In genomic region chr11:64091150-64091549, GRCm38 (mm10) we compare ENCODE assay signal across 20 mouse cellular contexts. TPM values are rescaled to one million over a fixed set of nuclear protein-coding genes. Genes with fewer than 3 reads are reported as not detected.
DNase-seq lines count a peak whose midpoint lies in the region; ATAC-seq and TF ChIP-seq lines count a peak whose summit lies in the region.
"Had no signal": no experiment of that assay in that cellular context is flagged by ENCODE, and none has a peak within 500 bp of the region (broad histone marks: within the 10 kb centered on the region; RNA-seq: fewer than 3 reads in every experiment).

No protein-coding gene starts in this region.

- intact Hi-C loops in heart, postnatal 25 days (cut with DNase I) = no loop called here

- no peak for TF ChIP-seq EP300 in lung, postnatal 0 days (IDR thresholded peaks at IDR 0.05)
- no peak for TF ChIP-seq EP300 in heart, postnatal 0 days (IDR thresholded peaks at IDR 0.05; ENCODE audit: low read depth)

- H3K9ac ChIP-seq in lung, postnatal 0 days (replicated peaks; ENCODE audit: low read depth) = no peak overlapping the region
- no peak overlapping the region for H3K9ac ChIP-seq in heart, postnatal 0 days (replicated peaks; ENCODE audit: low read depth, low read length)
- no peak overlapping the region for H3K9ac ChIP-seq in liver, embryonic 11.5 days (ENCODE audit: low read depth, low read length)
- H3K9ac ChIP-seq: embryonic facial prominence, embryonic 15.5 days; forebrain, embryonic 15.5 days; heart, embryonic 13.5 days; hindbrain, embryonic 13.5 days had no signal

- no peak for TF ChIP-seq CTCF in lung, postnatal 0 days (IDR thresholded peaks at IDR 0.05)
- no peak for TF ChIP-seq CTCF in heart, postnatal 0 days (IDR thresholded peaks at IDR 0.05; ENCODE audit: low read depth)

- no peaks in the 10 kb centered on the region for H3K36me3 ChIP-seq in lung, postnatal 0 days (ENCODE audit: insufficient read depth, low read length)
- H3K36me3 ChIP-seq in heart, postnatal 0 days (replicated peaks; ENCODE audit: control insufficient read depth, insufficient read depth, low read length) = no peaks in the 10 kb centered on the region
- H3K36me3 ChIP-seq in liver, embryonic 11.5 days (ENCODE audit: control insufficient read depth, insufficient read depth, low read length) = no peaks in the 10 kb centered on the region
- H3K36me3 ChIP-seq: embryonic facial prominence, embryonic 15.5 days; forebrain, embryonic 15.5 days; heart, embryonic 13.5 days; hindbrain, embryonic 13.5 days had no signal

- ATAC-seq in lung, postnatal 0 days = peak; percentile 28; the same call in 1 of the 2 replicates
- ATAC-seq in heart, postnatal 0 days (ENCODE audit: insufficient read depth, low read depth) = peak; percentile 75
- no peak for ATAC-seq in erythroid progenitor cell, adult 5-6 weeks (replicated peaks; ENCODE audit: low FRiP score, poor library complexity, severe bottlenecking)
- no peak for ATAC-seq in liver, embryonic 11.5 days (replicated peaks; ENCODE audit: low FRiP score)
- ATAC-seq: forebrain, embryonic 15.5 days; hindbrain, postnatal 0 days had no signal

- no peaks in the 10 kb centered on the region for H3K4me1 ChIP-seq in lung, postnatal 0 days (ENCODE audit: insufficient read depth, low read depth, low read length)
- no peaks in the 10 kb centered on the region for H3K4me1 ChIP-seq in heart, postnatal 0 days (ENCODE audit: control insufficient read depth, insufficient read depth)
- H3K4me1 ChIP-seq in liver, embryonic 11.5 days (replicated peaks; ENCODE audit: control insufficient read depth, insufficient read depth, low read length) = no peaks in the 10 kb centered on the region
- H3K4me1 ChIP-seq: embryonic facial prominence, embryonic 15.5 days; forebrain, embryonic 15.5 days; heart, embryonic 13.5 days; hindbrain, embryonic 13.5 days had no signal

- H3K4me2 ChIP-seq in lung, postnatal 0 days (replicated peaks; ENCODE audit: low read depth, low read length) = no peak overlapping the region
- H3K4me2 ChIP-seq in heart, postnatal 0 days (ENCODE audit: low read depth, low read length) = no peak overlapping the region
- H3K4me2 ChIP-seq in liver, embryonic 11.5 days = no peak overlapping the region
- H3K4me2 ChIP-seq: embryonic facial prominence, embryonic 15.5 days; forebrain, embryonic 15.5 days; heart, embryonic 13.5 days; hindbrain, embryonic 13.5 days had no signal

- H3K4me3 ChIP-seq in lung, postnatal 0 days (ENCODE audit: low read depth, low read length) = no peak overlapping the region
- no peak overlapping the region for H3K4me3 ChIP-seq in heart, postnatal 0 days (ENCODE audit: low read depth, low read length)
- H3K4me3 ChIP-seq in liver, embryonic 11.5 days (ENCODE audit: low read depth, low read length) = no peak overlapping the region
- H3K4me3 ChIP-seq: embryonic facial prominence, embryonic 15.5 days; erythroblast, embryonic 14.5 days; forebrain, embryonic 15.5 days; heart, embryonic 13.5 days; hindbrain, embryonic 13.5 days had no signal

- WGBS in lung, postnatal 0 days = 40% methylated on average over 7 of the region's 7 CpGs
- 60% methylated on average over 7 of the region's 7 CpGs for WGBS in heart, postnatal 0 days
- 82% methylated on average over 7 of the region's 7 CpGs for WGBS in liver, embryonic 11.5 days

- no peaks in the 10 kb centered on the region for H3K9me3 ChIP-seq in lung, postnatal 0 days (ENCODE audit: low read length)
- no peaks in the 10 kb centered on the region for H3K9me3 ChIP-seq in heart, postnatal 0 days (replicated peaks; ENCODE audit: control insufficient read depth, low read length)
- H3K9me3 ChIP-seq in liver, embryonic 11.5 days (ENCODE audit: control insufficient read depth, low read length) = no peaks in the 10 kb centered on the region
- H3K9me3 ChIP-seq: embryonic facial prominence, embryonic 15.5 days; forebrain, embryonic 15.5 days; heart, embryonic 13.5 days; hindbrain, embryonic 13.5 days had no signal

- DNase-seq in lung, postnatal 0 days (ENCODE audit: low spot score) = peak; percentile 11
- DNase-seq in lung, postnatal 4 days = no peak
- DNase-seq in heart, postnatal 0 days (ENCODE audit: low spot score) = peak; percentile 16
- DNase-seq in heart, postnatal 25 days (ENCODE audit: low spot score) = peak; percentile 4
- DNase-seq in liver, embryonic 11.5 days (ENCODE audit: low spot score) = no peak
- DNase-seq in cerebellum, adult 11-12 months = no peak
- DNase-seq: adrenal gland, adult 2 months; adrenal gland, postnatal 25 days; cerebellum, adult 8-10 months; cerebellum, postnatal 14 days; embryo, embryonic 11 days; gastrocnemius, postnatal 36 days; kidney, adult 11 months had no signal

- no peaks in the 10 kb centered on the region for H3K27me3 ChIP-seq in lung, postnatal 0 days (replicated peaks; ENCODE audit: insufficient read depth, low read length)
- no peaks in the 10 kb centered on the region for H3K27me3 ChIP-seq in heart, postnatal 0 days (ENCODE audit: control insufficient read depth, insufficient read depth, low read length)
- no peaks in the 10 kb centered on the region for H3K27me3 ChIP-seq in liver, embryonic 11.5 days (replicated peaks; ENCODE audit: control insufficient read depth, insufficient read depth, low read length)
- H3K27me3 ChIP-seq: embryonic facial prominence, embryonic 15.5 days; forebrain, embryonic 15.5 days; heart, embryonic 13.5 days; hindbrain, embryonic 13.5 days had no signal

- no peak overlapping the region for H3K27ac ChIP-seq in lung, postnatal 0 days (ENCODE audit: low read length)
- no peak overlapping the region for H3K27ac ChIP-seq in heart, postnatal 0 days (ENCODE audit: low read depth)
- no peak overlapping the region for H3K27ac ChIP-seq in liver, embryonic 11.5 days (ENCODE audit: low read depth, low read length)
- H3K27ac ChIP-seq: embryonic facial prominence, embryonic 15.5 days; forebrain, embryonic 15.5 days; heart, embryonic 13.5 days; hindbrain, embryonic 13.5 days; hindbrain, postnatal 0 days had no signal

RNA-seq across cellular contexts. Expression of gene Cox10, which starts 11.9 kb away (rescaled TPM):
- polyA plus RNA-seq in lung, postnatal 0 days (2015; fragmentation: Nextera tagmentation; extraction: Ambion mirVana) = 11.4 and 13.1 TPM in 2 replicates
- total RNA-seq in heart, postnatal 0 days (2014; rRNA removed; ENCODE audit: low replicate concordance) = 31.2 and 33.2 TPM in 2 replicates
- 52.1 and 54.3 TPM in 2 replicates for polyA plus RNA-seq in heart, postnatal 0 days (2015; fragmentation: Nextera tagmentation; extraction: Ambion mirVana)
- 10 to 100 TPM; 71.3 to 75.1 TPM for total RNA-seq in heart, postnatal 25 days (2021)
- 1.7 and 4.7 TPM in 2 replicates for total RNA-seq in erythroid progenitor cell, adult 5-6 weeks (2015; ENCODE audit: low replicate concordance)
- 0.08 and 5.4 TPM in 2 replicates for total RNA-seq in erythroid progenitor cell, adult 5-6 weeks (2017; ENCODE audit: low replicate concordance)
- 23.5 and 29.8 TPM in 2 replicates for polyA plus RNA-seq in liver, embryonic 11.5 days (2014; fragmentation: Nextera tagmentation; extraction: Ambion mirVana)

Comparison
In these comparisons a context has a peak if more than half of its experiments do, and no peak if none do; other contexts are left out.
1. DNase-seq: peak in lung, postnatal 0 days (single experiment), heart, postnatal 0 days (single experiment) and heart, postnatal 25 days (single experiment); none in lung, postnatal 4 days (0 of 2), liver, embryonic 11.5 days (single experiment) and cerebellum, adult 11-12 months (single experiment).
2. ATAC-seq: peak in lung, postnatal 0 days (single experiment) and heart, postnatal 0 days (single experiment); none in erythroid progenitor cell, adult 5-6 weeks (single experiment) and liver, embryonic 11.5 days (single experiment).